Mouse (Mus musculus) kidney, embryonic 15.5 days (tissue): ENCODE results near the gene Supt6. TPM values are rescaled to one million over a fixed set of nuclear protein-coding genes. Genes with fewer than 3 reads are reported as not detected.

ENCODE experiments used
- ATAC-seq: fragments of 200-750 bp; cut with Nextera tagmentation; replicated peaks from 2 replicates; pipeline ENCODE4 v1.8.0; 2017; ENCODE audit warnings: moderate TSS enrichment; ENCODE audit not compliant: low FRiP score
- H3K27ac ChIP-seq: fragments of 300-500 bp; sonication (generic); 2 replicates; pipeline ENCODE4 v1.5.1; 2015; ENCODE audit warnings: mild to moderate bottlenecking, inconsistent platforms
- H3K27me3 ChIP-seq: fragments of 300-500 bp; sonication (generic); 2 replicates; pipeline ENCODE4 v1.6.1; 2015; ENCODE audit warnings: inconsistent platforms
- H3K36me3 ChIP-seq: fragments of 300-500 bp; sonication (generic); 2 replicates; pipeline ENCODE4 v1.6.1; 2015; ENCODE audit warnings: inconsistent platforms
- H3K4me1 ChIP-seq: fragments of 300-500 bp; sonication (generic); 2 replicates; pipeline ENCODE4 v1.6.1; 2015; ENCODE audit warnings: inconsistent platforms
- H3K4me2 ChIP-seq: fragments of 300-500 bp; sonication (generic); 2 replicates; pipeline ENCODE4 v1.6.1; 2015; ENCODE audit warnings: moderate library complexity, mild to moderate bottlenecking, inconsistent platforms
- H3K4me3 ChIP-seq: fragments of 300-500 bp; sonication (generic); replicated peaks from 2 replicates; pipeline ENCODE4 v1.5.1; 2015; ENCODE audit warnings: mild to moderate bottlenecking, inconsistent platforms
- H3K9ac ChIP-seq: fragments of 300-500 bp; sonication (generic); 2 replicates; pipeline ENCODE4 v1.6.1; 2015; ENCODE audit warnings: mild to moderate bottlenecking, inconsistent platforms
- H3K9me3 ChIP-seq: fragments of 300-500 bp; sonication (generic); replicated peaks from 2 replicates; pipeline ENCODE4 v1.6.1; 2016; ENCODE audit warnings: inconsistent platforms
- WGBS: fragments of 180-500 bp; shearing (Covaris S2); methylation state at CpG from one replicate; pipeline ENCODE4 v1.1.7; 2015; ENCODE audit warnings: mixed read lengths; 5-methylcytosine and 5-hydroxymethylcytosine counted together
- polyA plus RNA-seq: library from polyadenylated mRNA; unstranded; fragments of >200 nt; fragmentation: Nextera tagmentation; extraction: Ambion mirVana; gene quantifications from 2 replicates; pipeline ENCODE4 v1.2.1, GENCODE M21; 2015

The Supt6 gene
- polyA plus RNA-seq, 1 experiment from 2014 or later: 29.4 TPM

GRCm38 (mm10) chr11:78178859-78179437 is 66.8 kb downstream of the Supt6 start:
- Histone ChIP-seq H3K27ac (peak overlapping the region; percentile 99), H3K9ac (peak overlapping the region; percentile 81), H3K36me3 (peaks cover 32% of the 10 kb centered on the region), H3K4me2 (peak overlapping the region; percentile 94), H3K4me1 (peaks cover 68% of the 10 kb centered on the region), H3K9me3 (no peaks in the 10 kb centered on the region), H3K4me3 (peak overlapping the region; percentile 66), H3K27me3 (no peaks in the 10 kb centered on the region)
- peak; percentile 7 for ATAC-seq
- 1% methylated on average over 29 of the region's 29 CpGs for WGBS

GRCm38 (mm10) chr11:78177903-78178858 is 67.6 kb downstream of the Supt6 start:
- no peaks in the 10 kb centered on the region for H3K27me3 ChIP-seq
- H3K36me3 ChIP-seq: peaks cover 32% of the 10 kb centered on the region
- peak overlapping the region; percentile 94 for H3K4me2 ChIP-seq
- ATAC-seq: peak; percentile 86
- no peaks in the 10 kb centered on the region for H3K9me3 ChIP-seq
- peak overlapping the region; percentile 66 for H3K4me3 ChIP-seq
- peak overlapping the region; percentile 81 for H3K9ac ChIP-seq
- peaks cover 67% of the 10 kb centered on the region for H3K4me1 ChIP-seq
- under 1% methylated on average over 74 of the region's 84 CpGs for WGBS
- H3K27ac ChIP-seq: peak overlapping the region; percentile 99

DNA sequence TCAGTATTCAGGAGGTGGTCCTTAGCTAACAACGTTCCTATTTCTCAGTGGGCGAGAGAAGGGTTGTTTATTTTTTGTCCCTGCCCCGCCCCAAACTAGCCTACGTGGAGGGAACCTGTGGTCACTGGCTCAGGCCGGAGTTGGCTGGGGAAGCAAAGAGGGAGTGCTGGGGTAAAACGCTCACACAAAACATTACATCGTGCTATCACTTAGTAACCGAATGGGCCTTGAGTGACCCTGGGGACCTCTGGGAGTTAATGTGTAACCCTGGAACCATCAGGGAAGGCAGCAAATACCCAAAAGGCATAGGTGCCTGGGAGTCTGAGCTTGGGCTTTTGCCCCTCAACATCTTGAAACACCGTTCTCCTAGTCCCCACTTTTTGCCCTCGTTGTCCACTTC is 68.3 kb downstream of the Supt6 start:
- Histone ChIP-seq H3K27me3 (no peaks in the 10 kb centered on the region), H3K4me1 (peaks cover 73% of the 10 kb centered on the region), H3K4me3 (peak overlapping the region; percentile 66), H3K9ac (peak overlapping the region; percentile 81; the same call in 1 of the 2 replicates), H3K36me3 (peaks cover 33% of the 10 kb centered on the region), H3K4me2 (peak overlapping the region; percentile 94), H3K9me3 (no peaks in the 10 kb centered on the region), H3K27ac (peak overlapping the region; percentile 99)
- ATAC-seq: peak; percentile 49
- WGBS: under 1% methylated on average over 10 of the region's 10 CpGs

DNA sequence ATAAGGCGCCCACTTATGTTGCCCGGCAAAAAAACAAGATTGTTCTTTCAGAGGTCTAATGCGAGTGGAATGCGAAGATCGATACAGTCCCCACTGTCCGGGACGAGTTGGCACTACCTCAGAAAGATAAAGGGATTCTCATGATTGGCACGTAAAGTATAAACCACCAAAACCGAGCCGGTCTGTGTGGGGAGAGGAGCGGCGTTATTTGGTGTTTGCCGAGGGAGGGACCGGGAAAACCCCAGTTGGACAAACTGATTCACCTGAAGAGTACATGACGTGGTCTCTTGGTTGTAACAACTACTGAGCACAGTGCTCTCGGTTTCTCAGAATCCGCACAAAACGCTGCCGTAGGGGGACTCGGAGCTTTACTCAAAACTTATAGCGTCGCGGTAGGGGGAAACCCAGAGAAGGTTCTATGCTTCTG is 68.9 kb downstream of the Supt6 start:
- Histone ChIP-seq H3K9me3 (no peaks in the 10 kb centered on the region), H3K36me3 (peaks cover 33% of the 10 kb centered on the region), H3K4me1 (peaks cover 68% of the 10 kb centered on the region), H3K27ac (peak overlapping the region; percentile 99), H3K4me2 (peak overlapping the region; percentile 94), H3K9ac (peak overlapping the region; percentile 81), H3K27me3 (no peaks in the 10 kb centered on the region), H3K4me3 (peak overlapping the region; percentile 66)
- under 1% methylated on average over 23 of the region's 23 CpGs for WGBS
- no peak for ATAC-seq

DNA sequence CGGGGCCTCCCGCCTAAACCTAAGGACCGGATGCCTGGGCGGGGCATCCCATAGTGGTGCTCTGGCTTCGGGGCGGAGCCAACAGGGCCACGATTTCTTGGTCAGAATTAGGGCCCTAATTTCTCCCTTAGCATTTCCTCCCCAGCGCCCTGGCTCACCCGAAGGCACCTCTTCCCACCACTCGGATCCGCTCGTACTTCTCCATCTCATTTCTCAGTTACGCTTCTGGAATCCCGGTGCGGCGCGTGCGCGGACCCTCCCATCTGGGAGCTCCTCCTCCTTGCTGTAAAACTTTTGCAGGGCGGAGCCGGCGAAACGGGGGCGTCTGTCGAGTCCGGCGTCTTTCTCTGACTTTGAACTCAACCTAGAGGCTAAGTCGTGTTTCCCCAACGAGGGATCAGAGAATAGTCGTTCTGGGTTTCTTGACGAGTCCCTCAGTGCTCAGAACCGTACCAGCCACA is 69.4 kb downstream of the Supt6 start, which contains the start of the genes Nek8 and Tlcd1:
Gene Nek8 (minus strand): TSS at position 274 of the 461 bp plus-strand sequence.
Gene Tlcd1 (plus strand): TSS at position 310 of the 461 bp plus-strand sequence.
- Histone ChIP-seq H3K4me2 (peak within 1 kb of the TSS; percentile 94), H3K4me1 (peaks cover 63% of the 10 kb centered on the region), H3K4me3 (peak within 1 kb of the TSS; percentile 66), H3K9ac (peak within 1 kb of the TSS; percentile 81), H3K27me3 (no peaks in the 10 kb centered on the region), H3K9me3 (no peaks in the 10 kb centered on the region), H3K36me3 (peaks cover 32% of the 10 kb centered on the region), H3K27ac (peak within 1 kb of the TSS; percentile 99)
- ATAC-seq: peak; percentile 27
- 1% methylated on average over 32 of the region's 32 CpGs for whole genome bisulfite sequencing

DNA sequence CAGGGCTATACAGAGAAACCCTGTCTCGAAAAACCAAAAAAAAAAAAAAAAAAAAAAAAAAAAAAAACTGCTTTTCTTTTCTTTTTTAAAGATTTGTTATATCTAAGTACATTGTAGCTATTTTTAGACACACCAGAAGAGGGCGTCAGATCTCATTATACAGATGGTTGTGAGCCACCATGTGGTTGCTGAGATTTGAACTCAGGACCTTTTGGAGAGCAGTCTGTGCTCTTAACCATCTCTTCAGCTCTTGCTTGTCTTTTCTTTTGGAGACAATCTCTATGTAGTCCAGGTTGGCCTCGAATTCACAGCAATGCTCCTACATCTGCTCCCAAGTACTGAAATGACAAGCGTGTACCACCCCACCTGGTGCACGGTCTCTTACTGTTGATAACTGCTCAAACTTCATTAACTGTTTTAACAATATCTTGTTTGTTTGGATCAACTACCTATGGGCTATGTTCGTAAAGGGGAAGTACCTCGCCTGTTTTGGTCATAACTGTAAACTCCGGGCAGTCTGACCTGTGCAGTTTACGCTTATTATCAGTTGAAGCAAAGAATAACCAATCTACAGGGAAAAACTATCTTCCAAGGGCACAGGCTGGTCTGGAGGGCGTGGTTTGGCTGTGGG is 69.9 kb downstream of the Supt6 start:
- H3K4me1 ChIP-seq: peaks cover 58% of the 10 kb centered on the region
- H3K9me3 ChIP-seq: no peaks in the 10 kb centered on the region
- peaks cover 32% of the 10 kb centered on the region for H3K36me3 ChIP-seq
- no peaks in the 10 kb centered on the region for H3K27me3 ChIP-seq
- H3K9ac ChIP-seq: peak overlapping the region; percentile 81
- ATAC-seq: peak; percentile 55; the same call in 1 of the 2 replicates
- 2% methylated on average over 9 of the region's 10 CpGs for WGBS
- peak overlapping the region; percentile 94 for H3K4me2 ChIP-seq
- H3K4me3 ChIP-seq: peak overlapping the region; percentile 66
- H3K27ac ChIP-seq: peak overlapping the region; percentile 99

- no peak overlapping the region for H3K9ac ChIP-seq
- peak overlapping the region; percentile 27; the same call in 1 of the 2 replicates for H3K27ac ChIP-seq
- no peak for ATAC-seq
- H3K9me3 ChIP-seq: no peaks in the 10 kb centered on the region
- WGBS: 86% methylated on average over 3 of the region's 3 CpGs
- H3K4me2 ChIP-seq: no peak overlapping the region
- no peaks in the 10 kb centered on the region for H3K27me3 ChIP-seq
- H3K4me3 ChIP-seq: no peak overlapping the region
- H3K4me1 ChIP-seq: peaks cover 50% of the 10 kb centered on the region
- H3K36me3 ChIP-seq: peaks cover 21% of the 10 kb centered on the region
Measured at GRCm38 (mm10) chr11:78174506-78174905, 71.3 kb downstream of the Supt6 start.

DNA sequence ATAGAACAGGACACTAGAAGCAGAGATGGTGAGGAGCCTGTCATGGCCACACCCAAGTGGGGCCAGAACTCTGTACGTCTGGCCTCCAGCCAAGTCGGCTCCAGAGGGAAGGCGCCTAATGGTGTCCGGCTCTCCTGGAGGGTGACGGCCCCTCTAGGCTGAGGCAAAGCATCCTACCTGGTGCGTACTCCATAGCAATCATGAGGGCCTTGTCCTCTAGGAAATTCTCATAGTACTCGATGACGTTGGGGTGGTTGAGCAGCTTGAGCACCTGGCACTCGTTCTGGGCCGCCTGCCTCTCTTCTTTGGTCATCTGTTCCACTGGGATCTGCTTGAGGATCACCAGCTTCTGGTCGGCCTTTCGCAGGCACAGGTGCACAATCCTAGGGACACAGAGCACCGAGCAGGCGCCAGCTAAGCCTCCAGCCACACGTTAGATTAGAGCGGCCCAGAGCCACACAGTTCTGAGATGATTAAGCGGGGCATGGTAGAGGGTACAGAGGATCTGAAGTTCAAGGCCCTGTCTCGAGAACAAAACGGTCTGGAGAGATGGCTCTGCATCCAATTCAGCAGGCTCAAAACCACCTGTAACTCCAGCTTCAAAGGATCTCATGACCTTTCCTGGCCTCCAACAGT is 72.9 kb downstream of the Supt6 start:
- H3K9ac ChIP-seq: no peak overlapping the region
- H3K9me3 ChIP-seq: no peaks in the 10 kb centered on the region
- H3K36me3 ChIP-seq: peaks cover 20% of the 10 kb centered on the region; the same call in 1 of the 2 replicates
- H3K27ac ChIP-seq: no peak overlapping the region
- peaks cover 37% of the 10 kb centered on the region for H3K4me1 ChIP-seq
- 84% methylated on average over 19 of the region's 19 CpGs for WGBS
- H3K4me2 ChIP-seq: no peak overlapping the region
- H3K27me3 ChIP-seq: no peaks in the 10 kb centered on the region
- ATAC-seq: no peak
- H3K4me3 ChIP-seq: no peak overlapping the region

DNA sequence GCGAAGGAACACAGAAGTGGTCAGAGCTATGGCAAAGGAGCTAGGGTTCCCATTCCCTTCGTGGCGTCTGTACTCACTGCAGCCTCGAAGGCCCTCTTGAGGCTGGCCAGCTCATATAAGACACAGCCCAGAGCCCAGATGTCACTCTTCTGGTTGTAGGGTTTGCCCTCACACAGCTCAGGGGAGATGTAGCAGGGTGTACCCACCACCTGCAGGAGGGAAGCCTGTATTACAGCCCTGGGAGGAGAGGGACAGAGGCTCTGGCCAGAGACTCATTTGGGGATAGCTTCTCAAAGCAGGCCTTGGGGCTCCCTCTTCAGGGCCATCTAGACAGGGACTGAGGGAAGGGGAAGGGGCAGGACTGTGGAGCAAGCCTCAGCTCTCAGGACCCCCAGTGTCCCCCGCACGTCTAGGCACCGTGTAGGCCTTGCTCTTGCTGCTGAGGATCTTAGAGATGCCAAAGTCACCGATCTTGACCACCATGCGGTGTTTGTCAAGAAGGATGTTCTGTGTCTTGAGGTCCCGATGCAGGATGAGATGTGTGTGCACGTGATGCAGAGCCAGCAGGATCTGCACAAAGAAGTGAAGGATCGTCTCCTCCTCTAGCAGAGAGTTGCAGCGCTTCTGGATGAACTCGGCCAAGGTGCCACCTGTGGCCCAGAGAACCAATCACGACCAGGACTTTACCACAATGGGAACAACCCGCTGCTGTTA is 73.6 kb downstream of the Supt6 start:
- no peak overlapping the region for H3K4me3 ChIP-seq
- H3K4me1 ChIP-seq: peaks cover 30% of the 10 kb centered on the region
- ATAC-seq: no peak
- peaks cover 24% of the 10 kb centered on the region; the same call in 1 of the 2 replicates for H3K36me3 ChIP-seq
- no peak overlapping the region for H3K9ac ChIP-seq
- WGBS: 80% methylated on average over 16 of the region's 16 CpGs
- H3K9me3 ChIP-seq: no peaks in the 10 kb centered on the region
- H3K4me2 ChIP-seq: no peak overlapping the region
- no peak overlapping the region for H3K27ac ChIP-seq
- H3K27me3 ChIP-seq: no peaks in the 10 kb centered on the region

GRCm38 (mm10) chr11:78171328-78171727 is 74.5 kb downstream of the Supt6 start:
- peaks cover 24% of the 10 kb centered on the region; the same call in 1 of the 2 replicates for H3K36me3 ChIP-seq
- no peak overlapping the region for H3K4me2 ChIP-seq
- no peaks in the 10 kb centered on the region for H3K9me3 ChIP-seq
- H3K27ac ChIP-seq: no peak overlapping the region
- no peak overlapping the region for H3K9ac ChIP-seq
- H3K4me3 ChIP-seq: no peak overlapping the region
- H3K27me3 ChIP-seq: no peaks in the 10 kb centered on the region
- WGBS: 82% methylated on average over 4 of the region's 4 CpGs
- no peak for ATAC-seq
- peaks cover 32% of the 10 kb centered on the region for H3K4me1 ChIP-seq

DNA sequence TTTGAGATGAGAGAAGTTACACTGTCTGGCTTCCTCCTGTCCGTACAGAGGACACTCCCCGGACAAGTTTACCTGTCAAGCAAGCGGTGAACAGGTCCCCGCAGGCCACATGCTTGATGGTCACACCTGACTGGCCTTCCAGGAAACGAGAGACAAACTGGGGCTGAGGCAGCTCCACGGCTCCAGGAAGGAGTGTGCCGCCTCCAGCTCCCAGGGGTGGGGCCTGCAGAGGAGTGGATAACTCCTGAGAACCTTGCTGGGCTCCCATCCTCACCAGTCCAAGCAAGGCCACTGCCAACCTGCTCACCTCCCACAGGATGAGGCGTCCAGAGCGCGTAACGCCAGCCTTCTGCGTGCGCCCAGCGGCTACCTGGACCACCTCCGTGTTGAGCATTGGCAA is 75.5 kb downstream of the Supt6 start:
- Histone ChIP-seq H3K27ac (no peak overlapping the region), H3K4me1 (peaks cover 36% of the 10 kb centered on the region), H3K4me2 (no peak overlapping the region), H3K9me3 (no peaks in the 10 kb centered on the region), H3K4me3 (no peak overlapping the region), H3K36me3 (peaks cover 24% of the 10 kb centered on the region; the same call in 1 of the 2 replicates), H3K9ac (no peak overlapping the region), H3K27me3 (no peaks in the 10 kb centered on the region)
- WGBS: 68% methylated on average over 15 of the region's 15 CpGs
- ATAC-seq: peak; percentile 17; the same call in 1 of the 2 replicates
